Mouse (Mus musculus): ENCODE measurements around the gene Ruvbl2. TPM values are rescaled to one million over a fixed set of nuclear protein-coding genes. Genes with fewer than 3 reads are reported as not detected.
A peak's percentile ranks its signal among the peaks of the same experiment; 100 is the strongest.

Ruvbl2 gene
- polyA plus RNA-seq, 1 experiment from 2014 or later = 104 TPM

DNA sequence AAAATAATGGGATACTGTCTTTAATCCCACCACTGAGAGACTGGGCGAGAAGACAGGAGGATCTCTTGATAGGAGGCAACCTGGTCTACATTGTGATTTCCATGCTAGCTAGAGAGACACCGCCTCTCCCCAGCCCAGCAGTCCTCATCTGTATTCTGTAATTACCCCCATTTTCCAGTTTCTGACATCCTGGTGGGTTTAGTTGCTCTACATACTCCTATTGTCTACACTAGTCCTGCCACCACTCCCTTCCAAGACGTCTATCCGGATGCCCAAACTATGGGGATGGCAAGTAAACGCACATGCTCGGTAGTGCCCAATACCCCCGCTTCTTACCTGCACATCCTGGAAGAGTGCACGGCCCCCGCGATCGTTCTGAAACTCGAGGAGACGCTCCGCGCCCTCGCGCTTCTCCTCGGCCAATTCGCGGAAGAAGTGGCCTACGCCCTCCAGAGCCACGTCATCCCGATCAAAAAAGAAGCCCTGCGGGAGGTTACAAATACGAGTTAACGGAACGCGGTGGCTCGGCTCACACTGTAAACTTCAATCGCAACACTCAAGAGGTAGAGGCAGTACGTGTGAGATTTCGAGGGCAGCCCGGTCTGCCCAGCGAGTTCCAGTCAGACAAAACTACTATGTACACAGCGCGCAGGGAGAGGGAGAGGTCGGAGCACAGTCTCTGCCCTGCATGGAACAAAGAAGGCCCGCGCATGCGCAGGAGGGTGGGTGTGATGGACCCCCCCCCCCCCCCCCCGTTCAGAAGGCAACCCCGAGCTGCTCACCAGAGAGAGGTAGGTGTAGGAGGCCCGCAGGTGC is 21.1 kb upstream of the Ruvbl2 start:
- peak overlapping the region; percentile 70 for H3K4me3 ChIP-seq (ENCODE audit: low read depth, low read length)
- ATAC-seq (replicated peaks; ENCODE audit: insufficient number of reproducible peaks, low FRiP score, low TSS enrichment) = peak; percentile 60
- H3K9ac ChIP-seq (ENCODE audit: low read depth, low read length) = peak overlapping the region; percentile 94
- peaks cover 23% of the 10 kb centered on the region for H3K36me3 ChIP-seq (ENCODE audit: control insufficient read depth, insufficient read depth, low read length)
- no peaks in the 10 kb centered on the region for H3K9me3 ChIP-seq (replicated peaks; ENCODE audit: control insufficient read depth, low read length)
- peaks cover 27% of the 10 kb centered on the region for H3K4me1 ChIP-seq (ENCODE audit: control insufficient read depth, insufficient read depth, low read length)
- H3K27ac ChIP-seq (ENCODE audit: low read depth, low read length) = peak overlapping the region; percentile 93
- peak overlapping the region; percentile 80 for H3K4me2 ChIP-seq
- WGBS (ENCODE audit: insufficient replicate concordance) = under 1% methylated on average over 42 of the region's 43 CpGs
- H3K27me3 ChIP-seq (ENCODE audit: control insufficient read depth, insufficient read depth, low read length) = no peaks in the 10 kb centered on the region

DNA sequence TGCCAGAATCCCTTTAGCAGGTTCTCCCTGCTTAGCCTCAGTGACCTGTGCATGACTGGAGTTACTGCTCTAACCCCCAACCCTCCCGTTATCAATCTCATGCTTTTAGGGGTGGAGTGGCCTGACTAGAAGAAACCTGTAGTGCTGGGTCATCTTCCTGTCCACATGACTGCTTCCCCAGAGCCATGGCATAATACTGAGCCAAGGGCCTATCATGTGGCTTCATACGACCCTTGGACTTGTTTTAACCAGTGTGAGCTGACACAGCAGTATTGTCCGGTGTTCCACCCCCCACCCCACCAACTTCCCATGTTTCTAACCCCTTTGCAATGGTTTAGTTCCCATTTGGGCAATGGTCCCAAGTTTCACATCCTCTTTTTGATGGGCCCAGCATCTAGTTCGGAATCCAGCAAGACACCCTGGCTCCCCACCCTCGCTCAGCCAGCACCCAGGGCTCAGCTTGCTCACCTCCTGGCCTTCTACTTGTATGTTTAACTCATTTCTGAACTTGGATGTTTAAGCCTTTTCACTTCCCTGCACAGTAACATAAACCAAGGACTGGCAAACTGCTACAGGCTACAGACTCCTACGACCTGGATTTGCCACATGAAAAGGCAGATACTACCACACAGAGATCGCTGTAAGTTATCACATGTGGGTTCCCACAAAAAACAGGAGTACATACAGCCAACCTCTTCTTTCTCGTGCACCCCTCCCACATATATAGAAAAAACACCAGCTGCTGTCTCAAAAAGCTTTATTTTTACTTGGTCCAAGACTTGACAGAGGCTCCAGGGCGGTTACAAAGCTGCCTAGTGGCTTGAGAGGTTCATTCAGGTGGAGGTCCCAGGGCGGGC is 19.5 kb upstream of the Ruvbl2 start:
- 56% methylated on average over 9 of the region's 10 CpGs for WGBS (ENCODE audit: insufficient replicate concordance)
- no peak for ATAC-seq (replicated peaks; ENCODE audit: insufficient number of reproducible peaks, low FRiP score, low TSS enrichment)
- peak overlapping the region; percentile 57 for H3K27ac ChIP-seq (ENCODE audit: low read depth, low read length)
- H3K27me3 ChIP-seq (ENCODE audit: control insufficient read depth, insufficient read depth, low read length) = no peaks in the 10 kb centered on the region
- peaks cover 27% of the 10 kb centered on the region for H3K4me1 ChIP-seq (ENCODE audit: control insufficient read depth, insufficient read depth, low read length)
- peaks cover 21% of the 10 kb centered on the region for H3K36me3 ChIP-seq (ENCODE audit: control insufficient read depth, insufficient read depth, low read length)
- peak overlapping the region; percentile 70 for H3K4me3 ChIP-seq (ENCODE audit: low read depth, low read length)
- peak overlapping the region; percentile 80 for H3K4me2 ChIP-seq
- H3K9ac ChIP-seq (ENCODE audit: low read depth, low read length) = peak overlapping the region; percentile 49
- H3K9me3 ChIP-seq (replicated peaks; ENCODE audit: control insufficient read depth, low read length) = no peaks in the 10 kb centered on the region

DNA sequence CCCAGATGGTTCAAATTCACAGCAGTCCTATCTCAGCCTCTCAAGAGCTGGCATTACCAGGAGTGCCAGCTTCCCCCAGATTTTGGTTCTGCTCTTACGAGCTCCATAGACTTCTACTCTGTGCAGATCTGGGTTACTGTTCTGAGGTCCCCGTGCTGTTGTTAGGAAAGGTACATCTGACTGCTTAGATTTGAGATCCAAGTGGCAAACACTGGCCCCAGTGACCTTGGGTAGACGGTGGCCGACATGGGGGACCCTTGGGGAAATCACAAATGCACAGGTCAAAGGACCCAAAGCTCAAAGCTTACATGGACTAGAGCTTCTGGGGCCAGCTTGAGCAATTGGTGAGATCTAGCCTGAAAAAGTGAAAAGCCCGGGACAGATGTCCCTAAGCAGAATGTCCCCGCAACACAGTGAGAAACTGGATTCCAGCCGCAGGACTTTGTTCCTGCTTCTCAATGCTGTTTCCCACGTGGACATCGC is 18.9 kb upstream of the Ruvbl2 start:
- H3K27ac ChIP-seq (ENCODE audit: low read depth, low read length) = peak overlapping the region; percentile 57
- H3K27me3 ChIP-seq (ENCODE audit: control insufficient read depth, insufficient read depth, low read length) = no peaks in the 10 kb centered on the region
- H3K4me3 ChIP-seq (ENCODE audit: low read depth, low read length) = peak overlapping the region; percentile 70
- WGBS (ENCODE audit: insufficient replicate concordance) = 50% methylated on average over 9 of the region's 9 CpGs
- peak overlapping the region; percentile 80 for H3K4me2 ChIP-seq
- no peak for ATAC-seq (replicated peaks; ENCODE audit: insufficient number of reproducible peaks, low FRiP score, low TSS enrichment)
- peak overlapping the region; percentile 49 for H3K9ac ChIP-seq (ENCODE audit: low read depth, low read length)
- no peaks in the 10 kb centered on the region for H3K9me3 ChIP-seq (replicated peaks; ENCODE audit: control insufficient read depth, low read length)
- peaks cover 18% of the 10 kb centered on the region for H3K36me3 ChIP-seq (ENCODE audit: control insufficient read depth, insufficient read depth, low read length)
- peaks cover 27% of the 10 kb centered on the region for H3K4me1 ChIP-seq (ENCODE audit: control insufficient read depth, insufficient read depth, low read length)

DNA sequence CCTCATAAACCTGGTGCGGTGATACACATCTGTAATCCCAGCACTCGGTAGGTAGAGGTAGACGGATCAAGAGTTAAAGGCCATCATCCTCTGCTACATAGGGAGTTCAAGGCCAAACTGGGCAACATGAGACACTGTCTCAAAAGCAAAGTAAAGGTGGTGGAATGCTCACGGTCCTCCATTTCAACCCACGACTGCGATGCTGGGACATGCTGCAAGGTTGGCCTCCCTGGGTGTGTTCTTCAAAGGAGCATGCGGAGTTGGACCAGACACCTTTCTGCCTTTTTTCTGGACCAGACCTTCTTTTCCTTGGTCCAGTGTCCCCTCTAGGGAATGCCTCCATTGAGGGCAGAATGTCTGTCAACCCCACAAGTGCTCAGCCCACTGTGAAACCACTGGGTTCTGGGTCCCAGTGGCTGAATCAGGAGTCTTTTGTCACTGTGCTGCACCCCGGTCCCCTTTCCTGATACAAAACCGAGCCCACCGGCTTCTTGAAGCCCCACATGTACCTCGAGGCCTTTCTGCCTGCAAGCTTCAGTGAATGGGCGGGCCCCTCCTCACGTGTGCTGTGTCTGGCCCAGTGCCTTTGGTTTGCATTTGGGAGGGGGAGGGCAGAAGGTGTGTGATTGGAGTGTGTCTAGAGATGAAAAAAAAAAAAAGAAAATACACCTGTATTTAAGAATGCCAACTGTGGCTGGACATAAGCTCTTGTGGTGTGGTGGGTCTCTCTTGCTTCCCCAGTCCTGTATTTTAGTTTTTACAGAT is 18.2 kb upstream of the Ruvbl2 start:
- H3K27ac ChIP-seq (ENCODE audit: low read depth, low read length) = peak overlapping the region; percentile 57; the same call in 1 of the 2 replicates
- H3K4me3 ChIP-seq (ENCODE audit: low read depth, low read length) = 0 out of 2 replicates have a peak overlapping the region, but pooled peaks have one; percentile 8
- no peak overlapping the region for H3K9ac ChIP-seq (ENCODE audit: low read depth, low read length)

DNA sequence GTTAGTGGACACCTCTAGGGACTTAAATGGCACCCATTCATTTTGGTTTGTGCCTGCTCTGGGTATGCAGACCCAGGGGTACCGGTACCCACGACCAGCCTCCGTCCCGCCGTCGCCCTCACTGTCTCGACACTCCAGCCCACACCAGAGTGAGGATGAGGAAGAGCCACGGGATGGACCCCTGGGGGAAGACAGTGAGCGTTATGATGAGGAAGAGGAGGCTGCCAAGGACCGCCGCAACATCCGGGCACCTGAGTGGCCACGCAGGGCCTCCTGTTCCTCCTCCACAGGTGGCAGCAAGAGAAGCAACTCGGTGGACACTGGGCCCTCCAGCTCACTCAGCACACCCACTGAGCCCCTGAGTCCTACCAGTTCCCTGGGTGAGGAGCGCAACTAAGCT is 17.1 kb upstream of the Ruvbl2 start:
- no peaks in the 10 kb centered on the region for H3K27me3 ChIP-seq (ENCODE audit: control insufficient read depth, insufficient read depth, low read length)
- H3K4me2 ChIP-seq = no peak overlapping the region
- WGBS (ENCODE audit: insufficient replicate concordance) = 87% methylated on average over 15 of the region's 15 CpGs
- no peak overlapping the region for H3K4me3 ChIP-seq (ENCODE audit: low read depth, low read length)
- peaks cover 18% of the 10 kb centered on the region for H3K36me3 ChIP-seq (ENCODE audit: control insufficient read depth, insufficient read depth, low read length)
- peaks cover 16% of the 10 kb centered on the region for H3K4me1 ChIP-seq (ENCODE audit: control insufficient read depth, insufficient read depth, low read length)
- ATAC-seq (replicated peaks; ENCODE audit: insufficient number of reproducible peaks, low FRiP score, low TSS enrichment) = no peak
- no peak overlapping the region for H3K27ac ChIP-seq (ENCODE audit: low read depth, low read length)
- H3K9ac ChIP-seq (ENCODE audit: low read depth, low read length) = no peak overlapping the region
- H3K9me3 ChIP-seq (replicated peaks; ENCODE audit: control insufficient read depth, low read length) = no peaks in the 10 kb centered on the region

More for the DNA sequence above, 18.2 kb upstream of the Ruvbl2 start:
- Histone ChIP-seq H3K4me1 (ENCODE audit: control insufficient read depth, insufficient read depth, low read length) (peaks cover 26% of the 10 kb centered on the region), H3K27me3 (ENCODE audit: control insufficient read depth, insufficient read depth, low read length) (no peaks in the 10 kb centered on the region), H3K36me3 (ENCODE audit: control insufficient read depth, insufficient read depth, low read length) (peaks cover 18% of the 10 kb centered on the region), H3K9me3 (replicated peaks; ENCODE audit: control insufficient read depth, low read length) (no peaks in the 10 kb centered on the region), H3K4me2 (no peak overlapping the region)
- WGBS (ENCODE audit: insufficient replicate concordance) = 77% methylated on average over 13 of the region's 13 CpGs
- ATAC-seq (replicated peaks; ENCODE audit: insufficient number of reproducible peaks, low FRiP score, low TSS enrichment) = no peak

DNA sequence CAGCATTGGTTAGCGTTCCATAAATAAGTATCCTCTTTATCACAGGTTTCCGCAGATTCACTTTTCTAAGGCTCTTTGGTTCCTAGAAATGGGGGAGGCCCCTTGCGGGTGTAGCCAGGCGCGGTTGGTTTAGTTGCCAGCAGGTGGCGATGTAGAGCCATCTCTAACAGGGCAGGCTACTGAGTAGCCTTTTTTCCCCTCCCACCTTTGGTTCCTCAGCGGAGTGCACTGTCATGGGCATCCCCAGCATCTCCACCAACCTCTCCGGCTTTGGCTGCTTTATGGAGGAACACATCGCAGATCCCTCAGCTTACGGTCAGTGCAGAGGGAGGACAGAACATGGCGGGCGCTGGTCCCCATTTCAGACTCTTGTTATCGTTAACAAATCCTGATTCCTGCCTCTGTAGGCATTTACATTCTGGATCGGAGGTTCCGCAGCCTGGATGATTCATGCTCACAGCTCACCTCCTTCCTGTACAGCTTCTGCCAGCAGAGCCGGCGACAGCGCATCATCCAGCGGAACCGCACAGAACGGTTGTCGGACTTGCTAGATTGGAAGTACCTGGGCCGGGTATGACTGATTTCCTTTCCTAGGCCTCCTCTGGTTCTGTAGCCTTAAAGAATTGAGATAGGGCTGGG is 13.6 kb upstream of the Ruvbl2 start:
- H3K27ac ChIP-seq (ENCODE audit: low read depth, low read length) = no peak overlapping the region
- ATAC-seq (replicated peaks; ENCODE audit: insufficient number of reproducible peaks, low FRiP score, low TSS enrichment) = 0 out of 2 replicates have a peak, but pooled peaks have one; percentile 22
- H3K9me3 ChIP-seq (replicated peaks; ENCODE audit: control insufficient read depth, low read length) = no peaks in the 10 kb centered on the region
- H3K4me1 ChIP-seq (ENCODE audit: control insufficient read depth, insufficient read depth, low read length) = peaks cover 5% of the 10 kb centered on the region; the same call in 1 of the 2 replicates
- H3K4me2 ChIP-seq = no peak overlapping the region
- no peak overlapping the region for H3K9ac ChIP-seq (ENCODE audit: low read depth, low read length)
- H3K27me3 ChIP-seq (ENCODE audit: control insufficient read depth, insufficient read depth, low read length) = no peaks in the 10 kb centered on the region
- peaks cover 10% of the 10 kb centered on the region for H3K36me3 ChIP-seq (ENCODE audit: control insufficient read depth, insufficient read depth, low read length)
- no peak overlapping the region for H3K4me3 ChIP-seq (ENCODE audit: low read depth, low read length)
- 48% methylated on average over 23 of the region's 23 CpGs for WGBS (ENCODE audit: insufficient replicate concordance)

DNA sequence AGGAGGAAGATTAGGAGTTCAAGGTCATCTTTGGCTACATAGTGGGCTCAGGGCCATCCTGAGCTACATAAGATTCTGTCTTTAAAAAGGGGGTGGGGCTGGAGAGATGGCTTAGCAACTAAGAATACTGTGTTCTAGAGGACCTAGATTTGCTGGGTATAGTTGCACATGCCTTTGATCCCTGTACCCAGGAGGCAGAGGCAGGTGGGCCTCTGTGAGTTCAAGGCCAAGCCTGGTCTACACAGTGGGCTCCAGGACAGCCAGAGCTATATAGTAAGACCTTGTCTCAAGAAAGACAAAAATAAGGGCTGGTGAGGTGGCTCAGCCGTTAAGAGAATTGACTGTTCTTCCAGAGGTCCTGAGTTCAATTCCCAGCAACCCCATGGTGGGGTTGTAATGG is 12.1 kb upstream of the Ruvbl2 start:
- no peak overlapping the region for H3K9ac ChIP-seq (ENCODE audit: low read depth, low read length)
- WGBS (ENCODE audit: insufficient replicate concordance) = 89% methylated on average over 1 of the region's 1 CpGs
- peaks cover 10% of the 10 kb centered on the region for H3K36me3 ChIP-seq (ENCODE audit: control insufficient read depth, insufficient read depth, low read length)
- no peaks in the 10 kb centered on the region for H3K27me3 ChIP-seq (ENCODE audit: control insufficient read depth, insufficient read depth, low read length)
- no peak overlapping the region for H3K4me2 ChIP-seq
- H3K27ac ChIP-seq (ENCODE audit: low read depth, low read length) = no peak overlapping the region
- peaks cover 5% of the 10 kb centered on the region; the same call in 1 of the 2 replicates for H3K4me1 ChIP-seq (ENCODE audit: control insufficient read depth, insufficient read depth, low read length)
- no peaks in the 10 kb centered on the region for H3K9me3 ChIP-seq (replicated peaks; ENCODE audit: control insufficient read depth, low read length)
- ATAC-seq (replicated peaks; ENCODE audit: insufficient number of reproducible peaks, low FRiP score, low TSS enrichment) = no peak
- no peak overlapping the region for H3K4me3 ChIP-seq (ENCODE audit: low read depth, low read length)

Data from heart, embryonic 11.5 days (tissue).